Mouse (Mus musculus) olfactory bulb, adult 2 months (tissue): ENCODE measurements at regions not wholly inside any gene's neighbourhood (a gene's known extent, or its start where the extent isn't known, plus 50 kb on each side); places are given as distances from the start of the nearest gene placed in this dataset.
"Not testable (repeated sequence)": the region's sequence is repeated elsewhere in the genome, so short reads cannot be mapped to it uniquely, and the experiment has no call there.

Experiments
- H3K27ac ChIP-seq: fragments of 200-500 bp; 2 replicates; pipeline ENCODE4 v1.5.1; 2012; ENCODE audit warnings: low read depth, low read length; ENCODE audit not compliant: insufficient read depth
- H3K4me1 ChIP-seq: fragments of 200-500 bp; 2 replicates; pipeline ENCODE4 v1.6.1; 2012; ENCODE audit warnings: low read length; ENCODE audit not compliant: control insufficient read depth, insufficient read depth
- H3K4me3 ChIP-seq: fragments of 200-500 bp; 2 replicates; pipeline ENCODE4 v1.5.1; 2012; ENCODE audit warnings: mild to moderate bottlenecking, low read depth, low read length, moderate library complexity; ENCODE audit not compliant: insufficient read depth
- CTCF ChIP-seq: fragments of 200-500 bp; IDR thresholded peaks from 2 replicates; pipeline ENCODE4 v1.5.1; 2012; ENCODE audit warnings: low read depth, mild to moderate bottlenecking, low read length, moderate library complexity; ENCODE audit not compliant: insufficient read depth
- POLR2A ChIP-seq: fragments of 200-500 bp; IDR thresholded peaks from 2 replicates; pipeline ENCODE4 v1.6.1; 2012; ENCODE audit warnings: mild to moderate bottlenecking, low read depth, low read length, moderate library complexity; ENCODE audit not compliant: insufficient read depth
- WGBS: fragments of 180-500 bp; shearing (Covaris S2); methylation state at CpG from one replicate; pipeline ENCODE4 v1.1.7; 2018; 5-methylcytosine and 5-hydroxymethylcytosine counted together

GRCm38 (mm10) chr7:118320307-118320706 lies 76.8 kb upstream of the Smg1 start:
- H3K27ac ChIP-seq: no peak overlapping the region
- 88% methylated on average over 4 of the region's 4 CpGs for WGBS
- TF ChIP-seq POLR2A (no peak), CTCF (no peak)
- H3K4me3 ChIP-seq: no peak overlapping the region
- no peaks in the 10 kb centered on the region for H3K4me1 ChIP-seq

GRCm38 (mm10) chr7:118318432-118319135 lies 75.1 kb upstream of the Smg1 start:
- TF ChIP-seq CTCF (no peak), POLR2A (no peak)
- Histone ChIP-seq H3K4me1 (peaks cover 5% of the 10 kb centered on the region; the same call in 1 of the 2 replicates), H3K4me3 (no peak overlapping the region), H3K27ac (no peak overlapping the region)
- WGBS: 84% methylated on average over 12 of the region's 12 CpGs

GRCm38 (mm10) chr7:118314886-118315285 lies 71.4 kb upstream of the Smg1 start:
- not testable (repeated sequence) for H3K4me3 ChIP-seq, H3K4me1 ChIP-seq, H3K27ac ChIP-seq
- 89% methylated on average over 10 of the region's 10 CpGs for WGBS

GRCm38 (mm10) chr7:118314228-118314658 lies 70.8 kb upstream of the Smg1 start:
- TF ChIP-seq POLR2A (no peak), CTCF (no peak)
- WGBS: 74% methylated on average over 8 of the region's 8 CpGs
- Histone ChIP-seq H3K27ac (no peak overlapping the region), H3K4me1 (peaks cover 5% of the 10 kb centered on the region), H3K4me3 (no peak overlapping the region)

- Histone ChIP-seq H3K27ac (no peak overlapping the region), H3K4me1 (peaks cover 5% of the 10 kb centered on the region), H3K4me3 (no peak overlapping the region)
- 68% methylated on average over 8 of the region's 8 CpGs for WGBS
- TF ChIP-seq POLR2A: no peak
These were observed 70.3 kb upstream of the Smg1 start for GRCm38 (mm10) chr7:118313818-118314217.

GRCm38 (mm10) chr7:118309733-118310132 lies 66.3 kb upstream of the Smg1 start:
- H3K4me1 ChIP-seq: peaks cover 5% of the 10 kb centered on the region
- H3K4me3 ChIP-seq: no peak overlapping the region
- TF ChIP-seq POLR2A (no peak), CTCF (no peak)
- whole genome bisulfite sequencing: 88% methylated on average over 5 of the region's 5 CpGs
- H3K27ac ChIP-seq: no peak overlapping the region

GRCm38 (mm10) chr7:118308882-118309281 lies 65.4 kb upstream of the Smg1 start:
- no peak overlapping the region for H3K27ac ChIP-seq
- H3K4me1 ChIP-seq: no peaks in the 10 kb centered on the region; the same call in 1 of the 2 replicates
- H3K4me3 ChIP-seq: no peak overlapping the region
- WGBS: 95% methylated on average over 2 of the region's 2 CpGs
- no peak for TF ChIP-seq CTCF
- TF ChIP-seq POLR2A: no peak

- WGBS: 0% methylated on average over 8 of the region's 8 CpGs
- no peak overlapping the region for H3K27ac ChIP-seq
- no peak overlapping the region for H3K4me3 ChIP-seq
- TF ChIP-seq POLR2A (no peak), CTCF (peak; percentile 84)
- peaks cover 3% of the 10 kb centered on the region; the same call in 1 of the 2 replicates for H3K4me1 ChIP-seq
These were observed 61.3 kb upstream of the Smg1 start for GRCm38 (mm10) chr7:118304812-118305211.

GRCm38 (mm10) chr7:118304338-118304737 lies 60.9 kb upstream of the Smg1 start:
- H3K4me1 ChIP-seq: peaks cover 3% of the 10 kb centered on the region; the same call in 1 of the 2 replicates
- 68% methylated on average over 2 of the region's 2 CpGs for WGBS
- H3K4me3 ChIP-seq: no peak overlapping the region
- TF ChIP-seq CTCF (no peak), POLR2A (no peak)
- no peak overlapping the region for H3K27ac ChIP-seq

GRCm38 (mm10) chr7:118303921-118304320 lies 60.5 kb upstream of the Smg1 start:
- Histone ChIP-seq H3K4me1 (peaks cover 3% of the 10 kb centered on the region; the same call in 1 of the 2 replicates), H3K4me3 (no peak overlapping the region), H3K27ac (no peak overlapping the region)
- 92% methylated on average over 6 of the region's 6 CpGs for WGBS
- no peak for TF ChIP-seq POLR2A
- TF ChIP-seq CTCF: no peak
